Mouse (Mus musculus): Measurements from ENCODE around the gene Tars. TPM values are rescaled to one million over a fixed set of nuclear protein-coding genes. Genes with fewer than 3 reads are reported as not detected.

Gene Tars
- 39.6 TPM for polyA plus RNA-seq (2014; fragmentation: Illumina TruSeq; extraction: RNeasy Lipid Tissue Mini Kit (QIAGEN cat#74804); ENCODE audit: low read depth, low replicate concordance)

DNA sequence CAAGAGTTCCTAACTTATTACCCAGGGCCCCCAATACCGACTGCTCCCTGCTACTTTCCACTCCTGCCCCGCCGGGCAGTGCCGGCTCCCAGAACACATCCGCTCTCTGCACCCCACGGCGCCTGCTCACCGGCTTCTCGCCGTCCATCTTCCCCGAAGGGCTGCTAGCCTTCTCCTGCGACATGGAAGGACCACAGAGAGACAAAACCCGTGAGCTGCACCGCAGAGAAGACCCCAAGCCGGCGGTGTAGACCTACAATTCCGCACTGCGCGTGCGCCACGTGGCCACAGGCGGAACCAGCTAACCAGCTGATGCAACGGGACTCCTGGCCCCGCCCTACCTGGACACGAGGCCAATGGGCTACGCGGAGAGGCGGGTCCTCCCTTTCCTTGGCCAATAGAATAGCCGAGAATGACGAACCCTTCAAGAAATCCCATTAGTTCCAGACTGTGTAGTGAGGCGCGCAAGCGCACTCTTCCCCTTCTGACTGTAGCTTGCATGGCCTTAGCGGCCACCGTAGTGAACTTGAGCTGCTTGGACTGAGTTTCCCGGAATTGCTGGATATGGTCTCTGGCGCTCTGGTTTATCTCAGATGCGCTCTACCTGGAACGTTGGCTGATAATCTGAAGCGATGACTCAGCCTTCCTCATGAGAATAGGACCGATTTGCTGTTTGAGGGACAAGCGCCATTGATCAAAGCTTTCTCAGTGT, at the start of gene Tars:
Gene Tars (minus strand): TSS at position 310 of the 712 bp plus-strand sequence.

